Mouse (Mus musculus) liver, adult 2 months (tissue): Measurements from ENCODE around the gene Golga4.

Experiments used
- CTCF ChIP-seq: fragments of 200-500 bp; IDR thresholded peaks from 2 replicates; pipeline ENCODE4 v1.5.1; 2011; ENCODE audit warnings: low read depth, low read length, control low read depth
- POLR2A ChIP-seq: fragments of 200-500 bp; IDR thresholded peaks from 2 replicates; pipeline ENCODE4 v1.6.1; 2011; ENCODE audit warnings: low read length, control low read depth; ENCODE audit not compliant: insufficient read depth; ENCODE audit errors: extremely low read depth

DNA sequence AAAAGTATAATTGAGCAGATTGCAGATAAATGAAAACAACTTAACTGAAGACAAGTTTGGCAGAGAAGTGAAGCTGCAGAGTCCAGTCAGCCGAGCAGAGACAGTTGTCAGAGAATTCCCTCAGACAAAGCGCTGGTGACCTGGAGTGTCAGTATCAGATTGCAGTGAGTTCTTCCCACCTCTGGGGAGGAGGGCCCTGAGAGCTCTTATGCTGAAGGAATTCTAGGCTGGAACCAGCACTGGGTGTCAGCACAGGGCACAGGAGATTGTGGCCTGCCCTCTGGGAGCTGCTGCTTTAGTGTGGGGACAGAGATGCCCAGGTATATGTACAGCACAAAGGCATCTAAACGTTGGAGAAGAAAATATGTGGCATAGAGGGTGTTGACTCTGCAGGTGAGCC lies 14.8 kb downstream of the Golga4 start:
- TF ChIP-seq POLR2A (no peak), CTCF (no peak)
